Mouse (Mus musculus): ENCODE data around the gene Dnah8. TPM values are rescaled to one million over a fixed set of nuclear protein-coding genes. Genes with fewer than 3 reads are reported as not detected.

Dnah8 gene
- polyA plus RNA-seq, 1 experiment from 2014 or later: 0.76 TPM

GRCm38 (mm10) chr17:30880391-30880790, 256.2 kb downstream of the Dnah8 start:
- Histone ChIP-seq H3K27ac (ENCODE audit: low read depth, low read length) (no peak overlapping the region), H3K36me3 (ENCODE audit: control insufficient read depth, insufficient read depth, low read length) (no peaks in the 10 kb centered on the region), H3K27me3 (ENCODE audit: control insufficient read depth, insufficient read depth, low read length) (no peaks in the 10 kb centered on the region), H3K9me3 (ENCODE audit: control insufficient read depth, low read length) (no peaks in the 10 kb centered on the region), H3K4me3 (ENCODE audit: low read depth, low read length) (no peak overlapping the region), H3K4me2 (ENCODE audit: low read depth, low read length, severe bottlenecking) (no peak overlapping the region), H3K9ac (ENCODE audit: low read length) (no peak overlapping the region), H3K4me1 (replicated peaks; ENCODE audit: control insufficient read depth, insufficient read depth, low read length) (no peaks in the 10 kb centered on the region)
- ATAC-seq (replicated peaks; ENCODE audit: low FRiP score) (no peak), DNase-seq (ENCODE audit: low spot score) (no peak)
- WGBS: 83% methylated on average over 3 of the region's 3 CpGs

DNA sequence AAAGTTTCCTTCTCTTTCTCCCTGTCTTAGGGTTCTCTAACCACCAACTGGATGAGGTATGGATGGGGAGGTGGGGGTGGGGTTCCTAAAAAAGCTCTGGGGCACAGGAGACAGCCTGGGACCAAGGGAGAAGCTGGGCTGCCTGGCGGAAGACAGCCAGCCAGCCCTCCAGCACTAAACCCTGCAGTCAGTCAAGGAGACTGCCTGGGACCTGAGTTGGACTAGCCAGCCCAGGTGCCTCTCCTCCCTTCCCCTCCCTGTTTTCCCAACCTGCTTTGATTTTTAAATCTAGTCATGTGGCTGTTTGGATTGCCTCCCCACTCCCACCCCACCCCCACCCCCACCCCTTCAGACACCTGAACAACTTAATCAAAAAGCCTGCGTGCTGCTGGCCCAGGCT, 256.8 kb downstream of the Dnah8 start:
- ATAC-seq (replicated peaks; ENCODE audit: low FRiP score) (no peak), DNase-seq (ENCODE audit: low spot score) (no peak)
- Histone ChIP-seq H3K4me3 (ENCODE audit: low read depth, low read length) (no peak overlapping the region), H3K27me3 (ENCODE audit: control insufficient read depth, insufficient read depth, low read length) (no peaks in the 10 kb centered on the region), H3K4me1 (replicated peaks; ENCODE audit: control insufficient read depth, insufficient read depth, low read length) (no peaks in the 10 kb centered on the region), H3K27ac (ENCODE audit: low read depth, low read length) (no peak overlapping the region), H3K9me3 (ENCODE audit: control insufficient read depth, low read length) (no peaks in the 10 kb centered on the region), H3K4me2 (ENCODE audit: low read depth, low read length, severe bottlenecking) (no peak overlapping the region), H3K36me3 (ENCODE audit: control insufficient read depth, insufficient read depth, low read length) (no peaks in the 10 kb centered on the region), H3K9ac (ENCODE audit: low read length) (no peak overlapping the region)
- WGBS: 66% methylated on average over 2 of the region's 2 CpGs

GRCm38 (mm10) chr17:30882206-30882605, 258.1 kb downstream of the Dnah8 start:
- Histone ChIP-seq H3K27ac (ENCODE audit: low read depth, low read length) (no peak overlapping the region), H3K4me1 (replicated peaks; ENCODE audit: control insufficient read depth, insufficient read depth, low read length) (no peaks in the 10 kb centered on the region), H3K9me3 (ENCODE audit: control insufficient read depth, low read length) (no peaks in the 10 kb centered on the region), H3K4me3 (ENCODE audit: low read depth, low read length) (no peak overlapping the region), H3K27me3 (ENCODE audit: control insufficient read depth, insufficient read depth, low read length) (no peaks in the 10 kb centered on the region), H3K4me2 (ENCODE audit: low read depth, low read length, severe bottlenecking) (no peak overlapping the region), H3K36me3 (ENCODE audit: control insufficient read depth, insufficient read depth, low read length) (no peaks in the 10 kb centered on the region), H3K9ac (ENCODE audit: low read length) (no peak overlapping the region)
- WGBS: 8% methylated on average over 6 of the region's 6 CpGs
- ATAC-seq (replicated peaks; ENCODE audit: low FRiP score) (no peak), DNase-seq (ENCODE audit: low spot score) (no peak)

DNA sequence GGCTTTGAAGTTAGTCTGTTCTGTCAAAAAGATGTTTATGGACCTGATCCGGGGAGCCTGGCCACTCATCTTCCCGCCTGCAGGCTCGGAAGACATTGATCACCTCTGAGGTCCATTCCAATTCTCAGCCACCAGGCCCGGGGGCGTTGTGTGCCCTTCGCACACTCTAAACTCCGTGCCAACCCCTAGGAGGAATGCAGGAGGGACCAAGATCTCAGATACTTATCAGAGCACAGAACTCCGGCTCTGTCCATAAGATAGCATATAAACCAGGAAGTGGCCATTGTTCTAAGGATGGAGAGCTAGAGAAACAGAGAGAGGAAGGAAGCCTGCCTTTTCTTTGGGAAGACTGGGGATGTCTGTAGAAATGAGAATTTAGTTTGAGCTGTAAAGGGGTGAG, 259.4 kb downstream of the Dnah8 start:
- no peak for ATAC-seq (replicated peaks; ENCODE audit: low FRiP score)
- Histone ChIP-seq H3K9ac (ENCODE audit: low read length) (no peak overlapping the region), H3K4me1 (replicated peaks; ENCODE audit: control insufficient read depth, insufficient read depth, low read length) (no peaks in the 10 kb centered on the region), H3K9me3 (ENCODE audit: control insufficient read depth, low read length) (no peaks in the 10 kb centered on the region), H3K27ac (ENCODE audit: low read depth, low read length) (no peak overlapping the region), H3K4me2 (ENCODE audit: low read depth, low read length, severe bottlenecking) (no peak overlapping the region), H3K4me3 (ENCODE audit: low read depth, low read length) (no peak overlapping the region), H3K36me3 (ENCODE audit: control insufficient read depth, insufficient read depth, low read length) (no peaks in the 10 kb centered on the region), H3K27me3 (ENCODE audit: control insufficient read depth, insufficient read depth, low read length) (no peaks in the 10 kb centered on the region)
- no peak for DNase-seq (ENCODE audit: low spot score)
- 87% methylated on average over 8 of the region's 8 CpGs for WGBS

GRCm38 (mm10) chr17:30892086-30892485, 267.9 kb downstream of the Dnah8 start:
- Histone ChIP-seq H3K4me3 (ENCODE audit: low read depth, low read length) (no peak overlapping the region), H3K27ac (ENCODE audit: low read depth, low read length) (no peak overlapping the region), H3K4me1 (replicated peaks; ENCODE audit: control insufficient read depth, insufficient read depth, low read length) (no peaks in the 10 kb centered on the region), H3K9ac (ENCODE audit: low read length) (no peak overlapping the region), H3K36me3 (ENCODE audit: control insufficient read depth, insufficient read depth, low read length) (no peaks in the 10 kb centered on the region), H3K4me2 (ENCODE audit: low read depth, low read length, severe bottlenecking) (no peak overlapping the region), H3K9me3 (ENCODE audit: control insufficient read depth, low read length) (no peaks in the 10 kb centered on the region), H3K27me3 (ENCODE audit: control insufficient read depth, insufficient read depth, low read length) (no peaks in the 10 kb centered on the region)
- no peak for DNase-seq (ENCODE audit: low spot score)
- no peak for ATAC-seq (replicated peaks; ENCODE audit: low FRiP score)
- 56% methylated on average over 1 of the region's 1 CpGs for WGBS

- Histone ChIP-seq H3K27ac (ENCODE audit: low read depth, low read length) (no peak overlapping the region), H3K9ac (ENCODE audit: low read length) (no peak overlapping the region), H3K4me2 (ENCODE audit: low read depth, low read length, severe bottlenecking) (no peak overlapping the region), H3K9me3 (ENCODE audit: control insufficient read depth, low read length) (no peaks in the 10 kb centered on the region), H3K36me3 (ENCODE audit: control insufficient read depth, insufficient read depth, low read length) (no peaks in the 10 kb centered on the region), H3K4me1 (replicated peaks; ENCODE audit: control insufficient read depth, insufficient read depth, low read length) (no peaks in the 10 kb centered on the region), H3K4me3 (ENCODE audit: low read depth, low read length) (no peak overlapping the region), H3K27me3 (ENCODE audit: control insufficient read depth, insufficient read depth, low read length) (no peaks in the 10 kb centered on the region)
- 45% methylated on average over 2 of the region's 2 CpGs for WGBS
- ATAC-seq (replicated peaks; ENCODE audit: low FRiP score) (no peak), DNase-seq (ENCODE audit: low spot score) (no peak)
Observed at GRCm38 (mm10) chr17:30892730-30893129, 268.6 kb downstream of the Dnah8 start.

DNA sequence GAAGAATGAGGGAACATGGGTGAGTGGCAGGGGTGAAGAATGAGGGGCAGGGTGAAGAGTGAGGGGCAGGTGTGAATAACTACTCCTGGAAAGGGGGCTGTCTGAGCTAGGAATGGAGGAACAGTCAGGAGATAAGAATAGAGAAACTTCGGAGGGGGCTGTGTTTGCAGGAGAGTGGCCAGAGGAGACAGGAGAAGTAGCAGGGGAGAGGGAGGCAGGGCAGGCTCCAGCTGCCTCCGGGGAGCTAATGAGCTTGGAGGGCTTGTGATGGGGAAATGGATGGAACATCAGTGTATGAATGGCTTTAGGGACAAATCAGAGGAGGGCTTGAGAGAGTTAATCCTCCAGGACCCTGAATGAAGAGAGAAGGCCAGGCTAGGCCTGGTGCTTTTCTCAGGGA, 272.9 kb downstream of the Dnah8 start:
- H3K4me3 ChIP-seq (ENCODE audit: low read depth, low read length): no peak overlapping the region
- H3K4me1 ChIP-seq (replicated peaks; ENCODE audit: control insufficient read depth, insufficient read depth, low read length): peaks cover 3% of the 10 kb centered on the region
- no peak for ATAC-seq (replicated peaks; ENCODE audit: low FRiP score)
- H3K9me3 ChIP-seq (ENCODE audit: control insufficient read depth, low read length): no peaks in the 10 kb centered on the region
- H3K4me2 ChIP-seq (ENCODE audit: low read depth, low read length, severe bottlenecking): no peak overlapping the region
- no peak for DNase-seq (ENCODE audit: low spot score)
- no peak overlapping the region for H3K27ac ChIP-seq (ENCODE audit: low read depth, low read length)
- no peaks in the 10 kb centered on the region for H3K36me3 ChIP-seq (ENCODE audit: control insufficient read depth, insufficient read depth, low read length)
- H3K9ac ChIP-seq (ENCODE audit: low read length): no peak overlapping the region
- WGBS: 30% methylated on average over 2 of the region's 2 CpGs
- peaks cover 9% of the 10 kb centered on the region for H3K27me3 ChIP-seq (ENCODE audit: control insufficient read depth, insufficient read depth, low read length)

GRCm38 (mm10) chr17:30901627-30902026, 277.5 kb downstream of the Dnah8 start, which contains the start of gene Glp1r:
Glp1r (plus strand) TSS chr17:30901817.
- ATAC-seq (replicated peaks; ENCODE audit: low FRiP score): no peak
- H3K4me3 ChIP-seq (ENCODE audit: low read depth, low read length): peak within 1 kb of the TSS; percentile 43
- 2% methylated on average over 37 of the region's 37 CpGs for WGBS
- peak within 1 kb of the TSS; percentile 91 for H3K4me2 ChIP-seq (ENCODE audit: low read depth, low read length, severe bottlenecking)
- no peak within 1 kb of the TSS for H3K27ac ChIP-seq (ENCODE audit: low read depth, low read length)
- H3K9ac ChIP-seq (ENCODE audit: low read length): peak within 1 kb of the TSS; percentile 48
- peaks cover 3% of the 10 kb centered on the region for H3K4me1 ChIP-seq (replicated peaks; ENCODE audit: control insufficient read depth, insufficient read depth, low read length)
- H3K36me3 ChIP-seq (ENCODE audit: control insufficient read depth, insufficient read depth, low read length): no peaks in the 10 kb centered on the region
- H3K9me3 ChIP-seq (ENCODE audit: control insufficient read depth, low read length): no peaks in the 10 kb centered on the region
- peak; percentile 61 for DNase-seq (ENCODE audit: low spot score)
- H3K27me3 ChIP-seq (ENCODE audit: control insufficient read depth, insufficient read depth, low read length): peaks cover 14% of the 10 kb centered on the region

- no peak overlapping the region for H3K27ac ChIP-seq (ENCODE audit: low read depth, low read length)
- H3K9me3 ChIP-seq (ENCODE audit: control insufficient read depth, low read length): no peaks in the 10 kb centered on the region
- H3K27me3 ChIP-seq (ENCODE audit: control insufficient read depth, insufficient read depth, low read length): peaks cover 14% of the 10 kb centered on the region
- no peak overlapping the region for H3K4me3 ChIP-seq (ENCODE audit: low read depth, low read length)
- H3K9ac ChIP-seq (ENCODE audit: low read length): no peak overlapping the region
- H3K36me3 ChIP-seq (ENCODE audit: control insufficient read depth, insufficient read depth, low read length): no peaks in the 10 kb centered on the region
- no peak overlapping the region for H3K4me2 ChIP-seq (ENCODE audit: low read depth, low read length, severe bottlenecking)
- DNase-seq (ENCODE audit: low spot score): no peak
- WGBS: 74% methylated on average over 2 of the region's 2 CpGs
- no peak for ATAC-seq (replicated peaks; ENCODE audit: low FRiP score)
- H3K4me1 ChIP-seq (replicated peaks; ENCODE audit: control insufficient read depth, insufficient read depth, low read length): peaks cover 3% of the 10 kb centered on the region
Observed at GRCm38 (mm10) chr17:30904096-30904495, 279.9 kb downstream of the Dnah8 start.

Data from forebrain, embryonic 11.5 days (tissue).